Mouse (Mus musculus) cerebellum, adult 2 months (tissue): Measurements from ENCODE around the gene Ush2a.

Experiments used
- CTCF ChIP-seq: fragments of 200-500 bp; IDR thresholded peaks from 2 replicates; pipeline ENCODE4 v1.5.1; 2011; ENCODE audit warnings: low read depth, mild to moderate bottlenecking, control low read depth, low read length, moderate library complexity, borderline replicate concordance; ENCODE audit not compliant: insufficient read depth
- POLR2A ChIP-seq: fragments of 200-500 bp; IDR thresholded peaks from 2 replicates; pipeline ENCODE4 v1.6.1; 2011; ENCODE audit warnings: low read length, control low read depth, borderline replicate concordance; ENCODE audit not compliant: insufficient read depth

GRCm38 (mm10) chr1:188616547-188616946, 354.7 kb downstream of the Ush2a start:
- no peak for TF ChIP-seq CTCF
- no peak for TF ChIP-seq POLR2A
